Mouse (Mus musculus) gastrocnemius, postnatal 14 days (tissue): ENCODE measurements around the gene Btbd8. TPM values are rescaled to one million over a fixed set of nuclear protein-coding genes. Genes with fewer than 3 reads are reported as not detected.

ENCODE experiments used
- DNase-seq: peaks from one replicate; pipeline ENCODE4 v3.0.0; 2021; ENCODE audit warnings: mixed read lengths
- intact Hi-C: fragments of 180-260 bp; cut with DNase I; formaldehyde crosslinking; loops from one replicate; pipeline ENCODE4 v1.15.1; 2025; ENCODE audit warnings: low total_unique reads
- total RNA-seq, 2 experiments: library from RNA; stranded (reverse); gene quantifications; 2 replicates each; pipeline ENCODE4 v1.2.3; 2021

Gene Btbd8
- total RNA-seq, 2 experiments from 2014 or later: 9.8 to 16.1 TPM

DNA sequence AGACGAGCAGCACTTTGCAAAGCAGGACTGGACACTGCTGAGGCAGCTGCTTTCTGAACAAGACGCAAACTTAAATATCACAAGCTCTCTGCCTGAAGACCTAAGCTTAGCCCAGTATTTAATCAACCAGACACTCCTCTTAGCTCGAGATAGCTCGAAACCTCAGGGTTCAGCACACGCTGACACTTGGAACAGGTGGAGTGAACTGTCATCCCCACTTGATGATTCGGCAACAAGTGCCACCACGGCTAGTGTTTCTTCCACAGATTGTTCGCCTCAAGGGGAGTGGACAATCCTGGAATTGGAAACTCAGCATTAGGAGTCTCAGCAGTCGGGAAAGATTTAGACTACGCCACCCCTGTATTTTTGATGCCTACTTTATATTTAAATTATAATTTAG is 72.7 kb downstream of the Btbd8 start:
- intact Hi-C loops: no loop called here
- peak; percentile 15 for DNase-seq

DNA sequence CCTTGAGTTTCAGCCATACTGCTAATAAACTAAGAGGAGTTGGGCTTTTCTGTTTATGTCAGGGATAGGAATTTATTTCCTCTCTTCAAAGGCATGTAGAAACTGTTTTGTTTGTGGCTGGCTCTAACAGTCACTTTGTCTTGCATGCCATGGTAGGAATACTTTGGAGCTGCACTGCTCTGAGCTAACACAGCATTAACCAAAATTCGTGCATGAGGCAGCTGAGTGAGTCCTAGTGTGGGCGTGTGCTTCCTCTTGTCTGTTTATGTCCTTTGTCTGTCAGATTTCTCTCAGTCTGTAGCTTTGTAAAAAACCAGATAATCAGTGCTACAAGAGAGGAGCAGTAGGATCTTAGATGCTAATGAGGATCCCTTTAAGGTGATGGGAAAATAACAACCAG is 73.5 kb downstream of the Btbd8 start:
- DNase-seq: no peak
- intact Hi-C loops: no loop called here

DNA sequence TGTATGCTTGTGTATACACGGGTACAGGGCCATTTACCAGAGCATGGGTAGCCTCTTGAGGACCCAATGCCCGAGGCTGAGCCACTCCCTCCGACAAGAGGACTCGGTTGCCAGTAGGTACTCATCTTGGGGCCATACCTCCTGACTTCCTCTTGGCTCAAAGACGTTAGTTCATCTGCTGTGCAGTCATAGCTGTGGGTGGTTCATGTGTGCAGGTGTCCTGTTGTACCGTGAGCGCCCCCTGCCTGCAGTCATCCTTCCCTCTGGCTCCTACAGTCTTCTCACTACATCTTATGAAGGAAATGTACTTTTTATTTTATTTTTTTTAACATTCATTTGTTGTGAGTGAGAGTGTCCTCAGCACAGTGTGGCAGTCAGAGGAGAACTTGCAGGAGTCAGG is 75.8 kb downstream of the Btbd8 start:
- DNase-seq: peak; percentile 34
- intact Hi-C loops: no loop called here

DNA sequence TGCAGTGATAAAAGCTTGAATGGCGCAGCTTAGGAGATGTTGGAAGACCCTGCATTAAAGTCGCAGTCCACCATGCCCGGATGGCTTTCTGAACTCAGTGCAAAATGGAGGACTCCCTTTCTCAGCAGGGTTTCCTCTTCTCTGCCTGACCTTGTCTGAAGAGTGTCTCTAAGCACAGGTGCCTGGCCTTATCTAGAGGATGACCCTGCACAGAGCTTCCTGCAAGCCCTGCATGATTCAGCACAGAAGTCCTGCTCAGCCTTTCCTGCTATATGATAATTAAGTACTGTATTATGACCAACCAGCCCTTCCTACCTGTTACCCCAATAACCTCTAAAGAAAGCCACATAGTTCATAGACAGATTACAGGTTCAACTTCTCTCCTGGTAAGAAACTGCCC is 77.7 kb downstream of the Btbd8 start:
- intact Hi-C loops: no loop called here
- DNase-seq: no peak

DNA sequence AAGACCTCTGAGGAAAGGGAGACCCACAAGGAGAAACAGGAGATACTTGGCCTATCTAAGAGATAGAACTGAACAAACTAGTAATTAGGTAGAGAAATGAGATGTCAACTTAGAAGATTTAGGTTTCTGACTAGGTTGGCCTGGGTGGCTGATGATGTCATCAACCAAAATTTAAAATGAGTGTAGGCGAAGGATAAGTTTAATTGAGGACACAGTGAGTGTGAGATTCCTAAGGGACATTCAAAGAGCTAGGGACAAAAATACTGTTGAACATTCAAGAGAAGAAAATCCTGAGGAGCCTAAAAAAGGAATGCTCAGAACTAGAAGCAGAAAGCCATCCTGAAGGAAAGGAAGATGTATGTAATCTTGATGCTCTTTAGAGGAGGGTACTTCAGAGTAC is 78.3 kb downstream of the Btbd8 start:
- intact Hi-C loops: no loop called here
- DNase-seq: no peak

DNA sequence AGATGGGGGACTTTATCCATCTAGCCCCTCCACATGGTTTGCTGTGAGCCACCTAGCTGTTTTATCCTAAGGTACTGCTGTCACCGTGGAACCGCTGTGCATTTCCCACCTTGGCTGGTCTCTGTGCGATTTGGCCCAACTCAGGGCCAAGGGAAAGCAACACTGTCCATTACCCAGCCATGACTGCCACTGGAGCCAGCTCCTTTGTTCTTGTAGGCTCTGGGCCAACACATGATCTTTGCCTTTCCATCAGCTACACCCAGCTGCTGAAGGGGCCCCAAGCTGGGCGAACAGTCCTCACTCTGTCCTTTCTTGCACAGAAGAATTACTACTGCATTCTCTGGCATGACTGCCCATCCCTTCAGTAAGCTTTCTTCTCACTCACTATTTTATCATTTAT is 80.8 kb downstream of the Btbd8 start:
- DNase-seq: peak; percentile 12
- intact Hi-C loops: no loop called here

DNA sequence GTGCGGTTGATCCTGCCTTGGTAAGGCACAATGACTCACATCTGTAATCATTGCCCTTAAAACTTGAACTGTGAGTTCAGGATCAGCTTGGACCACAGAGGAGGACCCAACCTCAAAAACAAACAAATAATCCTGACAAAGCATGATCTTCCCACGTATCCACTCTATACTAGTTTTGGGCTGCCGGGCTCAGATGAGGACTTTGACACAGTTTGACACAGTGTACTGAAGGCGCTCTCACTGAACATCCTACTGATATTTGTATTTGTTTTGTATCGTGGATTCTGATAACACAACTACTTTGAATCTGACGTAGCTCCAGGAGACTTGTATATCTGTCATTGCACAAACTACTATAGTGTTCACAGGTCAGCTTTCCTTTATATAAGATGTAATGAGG is 83.6 kb downstream of the Btbd8 start:
- no peak for DNase-seq
- intact Hi-C loops: no loop called here

DNA sequence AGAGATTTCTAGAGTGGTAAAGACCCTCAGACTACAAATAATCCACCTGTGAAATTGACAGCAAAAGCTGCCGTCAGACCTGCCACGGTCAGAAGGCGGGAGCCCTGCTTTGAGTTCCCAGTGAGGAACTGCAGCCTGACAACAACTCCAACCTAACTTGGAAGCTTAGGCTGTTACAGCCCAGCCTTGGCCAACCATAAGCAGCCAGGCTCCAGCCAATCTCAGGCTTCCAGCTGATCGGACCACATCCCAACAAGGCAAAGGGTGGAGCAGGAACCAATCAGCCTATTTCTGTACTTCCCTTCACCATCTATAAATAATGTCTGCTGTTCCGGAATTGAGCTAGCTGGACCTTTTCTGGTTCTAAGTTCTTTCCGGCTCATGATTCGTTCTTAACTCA is 84.1 kb downstream of the Btbd8 start:
- intact Hi-C loops: no loop called here
- DNase-seq: peak; percentile 15

DNA sequence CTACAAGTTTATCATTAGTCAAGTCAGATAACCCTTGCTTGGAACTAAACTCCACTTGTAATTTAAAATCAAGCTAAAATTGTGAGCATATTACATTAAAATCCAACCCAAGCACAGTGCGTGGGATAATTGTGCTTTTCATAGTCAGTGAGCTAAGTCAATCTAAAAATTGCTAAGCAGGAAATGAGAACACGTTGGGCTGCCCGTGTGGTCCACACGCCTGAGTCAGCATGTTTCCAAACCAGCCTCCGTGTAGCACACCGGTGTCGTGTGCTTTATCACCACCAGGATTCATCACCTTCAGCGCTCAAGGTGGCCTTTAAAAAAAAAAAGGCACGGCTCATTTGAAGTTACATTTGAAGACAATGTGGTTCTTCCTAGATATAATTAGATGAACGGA is 86.5 kb downstream of the Btbd8 start:
- no peak for DNase-seq
- intact Hi-C loops: no loop called here

DNA sequence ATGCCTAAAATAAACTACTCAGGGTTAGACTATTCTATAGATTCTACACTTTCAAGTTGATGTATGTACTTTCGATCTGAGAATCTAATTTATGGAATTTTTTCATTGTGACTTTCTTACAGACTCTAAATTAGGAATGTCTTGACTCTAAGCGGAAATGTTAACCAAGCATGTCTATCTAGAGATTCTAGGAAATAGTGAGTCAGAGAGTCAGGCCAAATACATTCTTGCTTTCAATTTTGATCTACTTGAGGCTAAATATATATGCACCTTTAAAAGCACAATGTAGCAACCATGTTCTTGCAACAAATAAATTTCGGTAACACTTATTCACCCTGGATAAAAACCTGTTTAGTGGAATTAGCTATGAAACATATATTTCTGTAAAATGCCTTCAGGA is 91.1 kb downstream of the Btbd8 start:
- intact Hi-C loops: no loop called here
- no peak for DNase-seq

DNA sequence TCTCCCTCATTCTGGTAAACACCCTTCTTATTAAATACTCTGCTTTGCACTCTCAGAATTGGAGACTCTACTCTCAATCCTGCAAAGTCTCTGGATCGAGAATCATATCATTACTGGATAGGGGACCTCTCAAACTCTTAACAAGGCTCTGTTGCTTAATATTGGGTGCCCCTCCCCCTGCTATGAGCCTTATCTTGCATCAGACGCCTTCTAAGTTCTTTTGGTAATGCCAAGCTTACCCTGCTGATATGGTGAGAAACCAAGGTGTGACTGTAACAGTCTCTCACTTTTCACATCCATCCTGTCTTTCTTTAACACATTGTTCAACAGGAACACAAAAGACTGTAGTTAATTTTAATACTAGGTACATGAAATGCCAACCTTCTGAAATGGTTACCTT is 95.8 kb downstream of the Btbd8 start:
- DNase-seq: no peak
- intact Hi-C loops: no loop called here

DNA sequence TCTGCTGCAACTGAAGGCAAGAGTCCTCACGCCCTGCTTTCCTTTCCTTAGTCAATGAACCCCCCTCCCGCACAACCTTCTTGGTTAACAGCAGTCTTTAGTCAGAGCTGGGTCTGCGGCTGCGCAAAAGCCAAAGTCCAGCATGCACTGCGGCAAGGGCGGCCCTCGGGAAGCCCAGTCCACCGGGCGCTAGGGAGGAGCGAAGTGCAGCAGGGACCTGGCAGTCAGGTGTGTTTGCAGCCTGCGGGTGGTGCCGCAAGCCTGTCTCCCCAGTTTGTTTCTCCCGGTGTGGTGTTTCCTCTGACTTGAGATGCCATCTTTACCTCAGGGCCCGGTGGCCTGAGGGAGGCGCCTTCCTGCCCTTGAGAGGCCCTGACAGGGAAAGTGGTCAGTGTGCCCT is 96.8 kb downstream of the Btbd8 start, which contains the start of gene 1700028K03Rik:
TSS of gene 1700028K03Rik (plus strand) at position 129 of the 400 bp plus-strand sequence.
- no peak for DNase-seq
- intact Hi-C loops: no loop called here

DNA sequence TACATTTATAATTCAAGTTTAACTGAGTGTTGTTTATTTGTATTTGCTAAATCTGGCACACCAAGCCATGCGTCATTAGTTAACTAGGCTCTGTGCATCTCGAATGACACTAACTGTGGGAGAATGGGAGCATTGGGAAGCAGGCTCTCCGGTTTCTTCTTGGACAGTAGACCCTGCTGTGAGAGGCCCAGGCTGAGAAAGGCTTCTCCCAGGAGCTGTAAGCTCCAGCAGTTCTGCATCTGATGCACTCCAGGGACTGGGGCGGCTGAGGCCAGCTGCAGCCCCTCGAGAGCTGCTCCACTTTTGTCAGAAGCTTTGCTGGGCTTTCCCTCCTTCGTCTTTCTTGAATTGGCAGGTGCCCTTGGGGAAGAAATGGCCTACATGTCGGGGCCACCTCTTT is 103.9 kb downstream of the Btbd8 start:
- peak; percentile 60 for DNase-seq
- intact Hi-C loops: no loop called here

DNA sequence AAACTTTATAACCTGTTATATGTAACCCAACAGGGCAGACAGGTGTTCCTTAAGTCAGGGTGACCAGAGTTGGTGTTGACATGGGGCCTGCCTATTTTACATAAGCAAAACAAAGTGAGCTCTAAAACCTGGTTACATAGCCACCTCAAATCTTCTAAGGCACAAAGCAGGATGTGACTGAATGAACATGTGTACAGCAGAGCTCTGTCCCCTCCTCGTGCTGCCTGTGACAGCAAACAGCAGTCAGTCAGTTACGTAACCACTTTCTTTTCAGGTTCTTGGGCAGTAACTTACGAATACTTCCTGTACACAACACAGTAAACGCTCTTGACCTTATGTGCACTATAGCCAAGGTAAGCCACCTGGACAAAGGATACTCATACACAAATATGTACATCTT is 108.1 kb downstream of the Btbd8 start:
- DNase-seq: no peak
- intact Hi-C loops: no loop called here

DNA sequence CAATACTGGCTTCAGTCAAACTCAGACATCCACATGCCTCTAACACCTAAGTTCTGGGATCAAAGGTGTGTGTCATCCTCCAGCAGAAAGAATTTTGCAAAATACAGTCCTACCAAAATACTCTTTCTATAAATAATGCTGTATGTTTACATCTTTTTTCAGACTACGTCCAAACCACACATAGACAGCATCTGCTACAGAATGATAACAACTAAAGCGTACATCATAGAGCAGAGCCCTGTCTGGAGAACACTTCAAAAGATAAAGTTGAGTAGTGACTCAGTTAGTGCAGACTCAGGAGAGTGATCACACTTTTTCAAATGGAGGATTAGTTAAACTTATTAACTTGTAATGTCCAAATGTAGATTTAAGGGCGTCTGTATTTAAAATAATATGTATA is 110.2 kb downstream of the Btbd8 start:
- intact Hi-C loops: no loop called here
- no peak for DNase-seq

DNA sequence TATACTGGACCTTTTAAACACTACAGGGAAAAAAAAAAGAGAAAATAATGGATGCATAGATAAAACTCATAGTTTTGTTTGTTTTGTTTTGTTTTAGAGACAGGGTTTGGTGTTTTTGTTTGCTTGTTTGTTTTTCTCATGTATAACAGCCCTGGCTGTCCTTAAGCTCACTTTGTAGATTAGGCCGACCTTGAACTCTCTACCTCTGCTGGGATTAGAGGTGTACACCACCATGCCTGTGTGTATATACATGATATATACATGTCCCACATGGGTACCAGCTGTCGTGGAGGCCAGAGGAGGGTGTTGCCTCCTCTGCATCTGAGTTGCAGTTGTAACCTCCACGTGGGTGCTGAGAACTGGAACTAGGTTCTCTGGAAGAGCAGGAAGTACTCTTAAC is 110.6 kb downstream of the Btbd8 start:
- intact Hi-C loops: no loop called here
- no peak for DNase-seq

DNA sequence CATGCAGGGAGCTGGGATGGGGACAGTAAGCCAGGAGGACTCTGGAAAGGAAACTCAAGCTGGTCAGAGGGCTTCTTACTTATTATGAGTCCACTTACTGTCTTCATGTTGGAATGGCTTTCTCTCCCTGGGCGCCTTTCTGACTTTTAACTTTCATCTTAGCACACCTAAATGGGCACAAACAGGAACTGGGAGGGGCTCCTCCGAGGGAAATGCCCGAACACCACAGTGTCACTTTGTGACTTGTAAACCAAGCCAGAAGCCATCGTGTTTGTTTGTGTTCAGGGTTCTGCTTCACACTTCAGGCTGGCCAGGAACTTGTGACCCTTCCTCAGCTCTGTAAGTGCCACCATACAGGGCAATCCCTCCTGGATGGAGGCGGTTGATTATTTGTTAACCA is 116.5 kb downstream of the Btbd8 start:
- intact Hi-C loops: no loop called here
- DNase-seq: no peak

DNA sequence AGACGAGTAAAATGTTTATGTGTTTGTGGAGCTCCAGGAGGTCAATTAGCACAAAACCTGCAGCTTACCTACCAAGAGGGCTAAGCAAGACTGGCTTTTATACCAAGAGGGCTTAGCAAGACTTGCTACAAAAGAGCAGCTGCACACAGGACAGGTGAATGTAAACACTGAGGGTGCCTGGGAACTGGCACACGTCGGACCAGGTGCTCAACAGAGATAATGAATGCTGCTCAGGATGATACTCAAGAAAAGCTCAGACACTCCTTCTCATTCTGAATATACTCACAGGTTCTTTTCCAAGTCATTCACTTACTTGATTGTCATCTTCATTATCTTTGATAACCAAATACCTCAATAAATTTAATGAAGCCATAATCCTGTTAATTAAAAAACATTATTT is 119.2 kb downstream of the Btbd8 start:
- no peak for DNase-seq
- intact Hi-C loops: no loop called here

Other genes starting within 250 kb of the Btbd8 start
- gene Tgfbr3, start 148.4 kb upstream of the Btbd8 start, total RNA-seq: 10 to 100 TPM; 31.6 to 32.7 TPM
- gene Brdt, start 106.8 kb upstream of the Btbd8 start, total RNA-seq: 1 to 10 TPM; 2.4 TPM
- gene Ephx4, start 35.3 kb upstream of the Btbd8 start, total RNA-seq: 1 to 10 TPM; 1.4 to 1.7 TPM
- not detected for gene Lpcat2b, start 6.4 kb upstream of the Btbd8 start, total RNA-seq
- gene Gm42669, start 69.6 kb downstream of the Btbd8 start, total RNA-seq: not detected
- not detected for gene 1700028K03Rik, start 96.7 kb downstream of the Btbd8 start, total RNA-seq
- 10 to 100 TPM in 1 of 2 experiments, 1 to 10 TPM in 1; 9.1 to 10.6 TPM for gene Rpap2, start 159.4 kb downstream of the Btbd8 start, total RNA-seq
- gene Glmn, start 159.9 kb downstream of the Btbd8 start, total RNA-seq: 1 to 10 TPM; 5.5 to 6.1 TPM